Mouse (Mus musculus) stomach, embryonic 14.5 days (tissue): ENCODE data around the gene Gnb1l. TPM values are rescaled to one million over a fixed set of nuclear protein-coding genes. Genes with fewer than 3 reads are reported as not detected.

Source experiments
- ATAC-seq: fragments of 200-750 bp; cut with Nextera tagmentation; 2 replicates; pipeline ENCODE4 v1.8.0; 2017; ENCODE audit warnings: low read depth, moderate TSS enrichment; ENCODE audit not compliant: insufficient number of reproducible peaks, insufficient read depth, low FRiP score
- H3K27ac ChIP-seq: fragments of 300-500 bp; sonication (generic); 2 replicates; pipeline ENCODE4 v1.5.1; 2014; ENCODE audit warnings: mild to moderate bottlenecking, low read length, moderate library complexity, mixed read lengths
- H3K27me3 ChIP-seq: fragments of 300-500 bp; sonication (generic); 2 replicates; pipeline ENCODE4 v1.6.1; 2014; ENCODE audit warnings: low read length, control low read depth, mixed read lengths; ENCODE audit not compliant: control insufficient read depth, insufficient read depth
- H3K36me3 ChIP-seq: fragments of 300-500 bp; sonication (generic); 2 replicates; pipeline ENCODE4 v1.6.1; 2014; ENCODE audit warnings: mild to moderate bottlenecking, control low read depth, low read length, moderate library complexity, mixed read lengths; ENCODE audit not compliant: control insufficient read depth, insufficient read depth
- H3K4me1 ChIP-seq: fragments of 300-500 bp; sonication (generic); 2 replicates; pipeline ENCODE4 v1.6.1; 2014; ENCODE audit warnings: low read length, control low read depth, mixed read lengths; ENCODE audit not compliant: control insufficient read depth, insufficient read depth
- H3K4me2 ChIP-seq: fragments of 300-500 bp; sonication (generic); replicated peaks from 2 replicates; pipeline ENCODE4 v1.6.1; 2014; ENCODE audit warnings: low read depth, low read length, control low read depth
- H3K4me3 ChIP-seq: fragments of 300-500 bp; sonication (generic); 2 replicates; pipeline ENCODE4 v1.5.1; 2014; ENCODE audit warnings: low read depth, low read length, control low read depth
- H3K9ac ChIP-seq: fragments of 300-500 bp; sonication (generic); replicated peaks from 2 replicates; pipeline ENCODE4 v1.6.1; 2014; ENCODE audit warnings: low read depth, mild to moderate bottlenecking, control low read depth, low read length, moderate library complexity, mixed read lengths
- H3K9me3 ChIP-seq: fragments of 300-500 bp; sonication (generic); 2 replicates; pipeline ENCODE4 v1.6.1; 2016; ENCODE audit warnings: low read depth, low read length, control low read depth; ENCODE audit not compliant: control insufficient read depth
- WGBS: fragments of 180-500 bp; shearing (Covaris S2); extraction: QIAGEN DNeasy Blood & Tissue Kit; methylation state at CpG from one replicate; pipeline ENCODE4 v1.1.7; 2014; 5-methylcytosine and 5-hydroxymethylcytosine counted together
- polyA plus RNA-seq: library from polyadenylated mRNA; unstranded; fragments of >200 nt; fragmentation: Nextera tagmentation; extraction: Ambion mirVana; gene quantifications from 2 replicates; pipeline ENCODE4 v1.2.1, GENCODE M21; 2014

Gene Gnb1l
- polyA plus RNA-seq, 1 experiment from 2014 or later = 15.5 TPM

DNA sequence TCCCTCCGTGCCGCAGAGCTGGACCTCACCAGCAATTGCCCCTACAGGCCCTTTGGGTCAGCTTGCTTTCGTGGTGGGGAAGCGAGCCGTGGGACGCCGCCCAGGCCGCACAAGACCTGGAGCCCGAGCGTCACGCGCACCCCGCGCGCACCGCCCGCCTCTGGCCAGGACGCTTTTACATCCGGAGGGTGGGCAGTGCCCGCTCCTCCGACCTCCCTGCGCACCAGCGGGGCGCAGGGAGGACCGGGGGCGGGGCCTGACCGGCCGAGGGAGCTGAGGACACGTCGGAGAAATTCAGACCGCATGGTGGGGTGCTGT lies 90.2 kb downstream of the Gnb1l start:
- Histone ChIP-seq H3K4me1 (peaks cover 17% of the 10 kb centered on the region; the same call in 1 of the 2 replicates), H3K27ac (no peak overlapping the region), H3K4me2 (no peak overlapping the region), H3K9ac (no peak overlapping the region), H3K9me3 (no peaks in the 10 kb centered on the region), H3K4me3 (no peak overlapping the region), H3K27me3 (peaks cover 65% of the 10 kb centered on the region), H3K36me3 (no peaks in the 10 kb centered on the region)
- WGBS = 10% methylated on average over 31 of the region's 31 CpGs
- ATAC-seq = no peak

DNA sequence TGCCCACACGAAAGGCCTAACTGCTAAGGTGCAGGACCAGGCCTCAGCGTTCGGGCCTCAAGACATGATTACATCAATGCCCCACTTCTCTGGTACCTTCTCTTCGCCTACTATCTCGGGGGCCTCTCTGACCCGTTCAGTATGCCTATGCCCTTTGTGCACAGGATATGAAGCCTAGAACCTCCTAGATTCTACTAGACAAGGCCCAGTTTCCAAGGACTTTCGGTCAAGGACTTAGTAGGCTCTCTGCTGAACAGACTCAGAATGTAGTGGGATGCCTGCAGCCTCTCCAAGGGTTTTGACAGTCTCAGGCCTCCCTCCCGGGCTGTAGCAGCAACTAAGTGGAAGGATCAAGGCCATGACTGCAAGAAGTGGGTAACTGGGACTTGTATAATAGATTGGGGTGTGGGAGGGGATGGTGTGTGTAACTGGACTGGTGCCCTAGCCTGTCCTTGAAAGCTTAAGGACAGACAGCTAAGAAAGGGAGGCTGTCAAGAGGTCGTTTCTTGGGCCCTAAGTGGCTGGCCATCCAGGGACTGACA lies 90.6 kb downstream of the Gnb1l start:
- peaks cover 17% of the 10 kb centered on the region; the same call in 1 of the 2 replicates for H3K4me1 ChIP-seq
- no peaks in the 10 kb centered on the region for H3K9me3 ChIP-seq
- H3K36me3 ChIP-seq = no peaks in the 10 kb centered on the region
- no peak overlapping the region for H3K4me3 ChIP-seq
- no peak for ATAC-seq
- no peak overlapping the region for H3K27ac ChIP-seq
- H3K4me2 ChIP-seq = no peak overlapping the region
- WGBS = 40% methylated on average over 9 of the region's 9 CpGs
- peaks cover 61% of the 10 kb centered on the region for H3K27me3 ChIP-seq
- H3K9ac ChIP-seq = no peak overlapping the region

DNA sequence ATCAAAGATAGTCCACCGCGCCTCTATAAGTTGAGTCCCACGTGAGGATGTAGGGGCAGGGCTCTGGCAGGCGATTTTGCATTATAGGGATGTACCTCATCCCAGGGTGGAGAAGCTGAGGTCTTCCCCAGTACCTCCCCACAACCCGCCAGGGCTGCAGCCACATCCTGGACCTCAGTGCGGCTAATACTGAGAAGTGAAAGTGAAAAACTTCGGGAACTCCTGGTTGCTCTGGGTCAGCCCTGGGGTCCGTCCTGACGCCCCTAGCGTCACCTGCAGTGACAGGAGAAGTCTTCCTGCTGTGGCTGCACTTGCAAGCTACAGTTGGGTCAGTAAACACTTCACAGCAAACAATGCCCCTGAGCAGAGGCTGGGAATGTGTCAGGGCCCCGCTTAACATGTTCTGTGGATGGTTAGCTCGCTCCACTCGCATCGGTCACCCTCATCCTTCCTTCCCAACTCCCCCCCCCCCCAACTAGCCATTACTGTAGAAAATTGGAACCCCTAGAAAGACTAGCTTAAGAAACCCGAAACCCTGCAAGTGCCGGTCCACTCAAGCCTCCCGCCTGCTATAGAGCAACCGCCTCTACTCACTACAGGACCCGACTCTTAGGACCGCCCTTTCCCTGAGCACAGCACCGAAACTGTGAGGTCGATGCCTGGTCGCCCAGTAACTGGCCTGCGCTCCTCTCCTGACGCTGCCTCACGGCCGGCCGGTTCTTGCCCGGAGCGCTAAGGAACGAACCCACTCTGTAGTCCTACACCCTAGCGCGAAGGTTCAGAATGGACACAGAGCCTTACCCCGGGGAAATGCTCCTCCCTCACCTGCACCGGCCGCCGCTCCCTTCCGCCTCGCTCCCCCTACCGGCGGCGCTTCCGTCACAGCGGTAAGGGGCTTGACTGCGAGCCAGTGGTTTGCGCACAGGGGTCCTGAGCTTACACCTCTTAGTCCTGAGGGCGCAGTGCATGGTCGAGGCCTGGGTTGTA lies 91.6 kb downstream of the Gnb1l start, which contains the start of gene Tbx1:
TSS of gene Tbx1 (minus strand) at position 868 of the 987 bp plus-strand sequence.
- H3K27me3 ChIP-seq = peaks cover 51% of the 10 kb centered on the region
- H3K9me3 ChIP-seq = no peaks in the 10 kb centered on the region
- H3K9ac ChIP-seq = 0 out of 2 replicates have a peak within 1 kb of the TSS, but pooled peaks have one; percentile 14
- ATAC-seq = peak; percentile 23; the same call in 1 of the 2 replicates
- H3K4me1 ChIP-seq = peaks cover 17% of the 10 kb centered on the region; the same call in 1 of the 2 replicates
- H3K36me3 ChIP-seq = no peaks in the 10 kb centered on the region
- WGBS = 5% methylated on average over 48 of the region's 48 CpGs
- H3K4me2 ChIP-seq = peak within 1 kb of the TSS; percentile 44
- peak within 1 kb of the TSS; percentile 26 for H3K4me3 ChIP-seq
- no peak within 1 kb of the TSS for H3K27ac ChIP-seq

DNA sequence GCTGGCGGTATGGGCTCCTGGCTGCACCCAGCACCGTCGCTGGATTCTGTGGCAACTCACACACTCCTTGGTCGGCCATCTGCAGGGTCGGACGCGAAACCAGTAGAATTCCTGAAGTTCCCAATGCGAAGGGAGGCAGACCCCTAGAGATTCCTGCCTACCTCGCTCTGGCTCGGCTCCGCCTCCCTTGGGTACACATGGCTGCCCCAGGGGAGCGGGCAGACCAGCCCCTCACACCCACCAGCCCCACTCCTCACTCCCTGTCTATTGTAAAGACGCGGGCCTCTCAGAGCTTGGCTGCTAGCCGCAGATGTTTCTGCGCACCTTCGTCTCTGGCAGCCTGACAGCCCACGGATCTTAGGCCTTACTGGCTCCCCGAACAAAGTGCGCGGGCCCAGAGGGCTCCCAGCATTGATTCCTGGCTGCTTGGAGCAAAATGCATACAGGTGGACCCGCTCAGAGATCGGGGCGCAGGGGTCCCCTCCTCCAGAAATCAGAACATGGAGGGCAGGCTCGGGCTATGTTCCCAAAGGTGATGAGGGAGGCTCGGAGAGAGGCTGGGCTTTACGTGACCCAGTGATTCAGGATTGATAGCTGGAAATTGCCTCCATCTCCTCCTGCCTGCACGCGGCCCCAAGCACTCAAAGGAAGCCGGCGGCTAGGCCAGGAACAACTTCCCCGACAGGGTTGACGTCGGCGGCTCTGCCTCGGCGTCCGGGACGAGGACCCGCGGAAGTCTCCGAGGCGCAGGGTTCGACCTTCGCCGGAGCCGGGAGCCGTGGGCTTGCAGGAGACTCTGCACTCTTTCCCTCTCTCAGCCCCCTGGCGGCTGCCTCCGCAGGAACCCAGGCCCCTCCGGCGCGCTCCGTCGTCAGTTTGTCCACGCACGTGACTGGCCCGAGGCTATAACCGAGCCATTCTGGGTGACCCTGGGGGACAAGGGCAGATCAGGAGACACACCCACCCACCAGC lies 92.8 kb downstream of the Gnb1l start:
- Histone ChIP-seq H3K27me3 (peaks cover 40% of the 10 kb centered on the region), H3K9ac (0 out of 2 replicates have a peak overlapping the region, but pooled peaks have one; percentile 14), H3K36me3 (no peaks in the 10 kb centered on the region), H3K4me2 (peak overlapping the region; percentile 43), H3K27ac (no peak overlapping the region), H3K4me1 (peaks cover 20% of the 10 kb centered on the region; the same call in 1 of the 2 replicates), H3K9me3 (no peaks in the 10 kb centered on the region), H3K4me3 (peak overlapping the region; percentile 26; the same call in 1 of the 2 replicates)
- 4% methylated on average over 59 of the region's 59 CpGs for WGBS
- ATAC-seq = no peak; the same call in 1 of the 2 replicates

DNA sequence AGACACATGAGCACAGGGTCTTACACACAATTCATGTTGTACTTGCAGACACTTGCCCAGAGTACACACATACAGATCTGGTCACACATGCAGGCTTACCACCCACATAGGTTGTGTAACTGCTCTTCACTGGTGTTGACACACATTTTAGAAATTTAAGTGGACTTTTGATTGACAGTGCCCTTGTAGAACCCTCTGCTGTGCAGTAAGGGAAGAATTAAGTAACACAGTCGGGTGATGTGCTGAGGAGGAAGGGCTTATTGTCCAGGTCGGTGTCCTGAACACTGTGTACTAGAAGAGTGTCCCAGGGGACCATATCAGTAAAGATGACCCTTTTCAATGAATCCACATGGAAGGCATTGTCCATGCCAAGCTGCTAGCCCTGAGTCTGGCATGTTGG lies 95.4 kb downstream of the Gnb1l start:
- H3K4me2 ChIP-seq = no peak overlapping the region
- 82% methylated on average over 2 of the region's 2 CpGs for WGBS
- no peaks in the 10 kb centered on the region for H3K9me3 ChIP-seq
- H3K27ac ChIP-seq = no peak overlapping the region
- no peak overlapping the region for H3K4me3 ChIP-seq
- ATAC-seq = no peak
- H3K27me3 ChIP-seq = peaks cover 28% of the 10 kb centered on the region
- H3K36me3 ChIP-seq = no peaks in the 10 kb centered on the region
- peaks cover 15% of the 10 kb centered on the region; the same call in 1 of the 2 replicates for H3K4me1 ChIP-seq
- no peak overlapping the region for H3K9ac ChIP-seq

DNA sequence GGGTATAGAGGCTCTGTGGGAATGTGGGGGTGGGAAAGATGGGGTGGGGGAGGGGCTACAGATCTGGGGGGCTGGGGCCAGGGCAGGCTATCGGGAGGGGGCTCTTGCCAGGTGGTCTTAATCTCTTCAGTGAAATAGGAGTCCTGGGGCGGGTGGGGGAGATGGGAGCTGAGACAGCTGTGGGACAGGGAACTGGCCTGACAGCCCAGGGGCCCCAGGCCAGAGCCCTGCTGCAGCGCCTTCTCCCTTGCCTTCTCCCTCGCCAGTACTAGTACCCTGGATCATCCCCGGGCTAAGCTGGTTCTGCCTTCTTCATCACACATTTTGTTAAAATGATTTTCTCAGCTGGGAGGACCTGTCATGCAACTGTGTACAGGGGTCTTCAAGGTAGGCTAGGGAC lies 97.7 kb downstream of the Gnb1l start:
- no peak overlapping the region for H3K9ac ChIP-seq
- no peaks in the 10 kb centered on the region for H3K36me3 ChIP-seq
- H3K4me2 ChIP-seq = no peak overlapping the region
- no peaks in the 10 kb centered on the region for H3K9me3 ChIP-seq
- peaks cover 5% of the 10 kb centered on the region for H3K27me3 ChIP-seq
- no peak overlapping the region for H3K4me3 ChIP-seq
- H3K4me1 ChIP-seq = peaks cover 9% of the 10 kb centered on the region; the same call in 1 of the 2 replicates
- no peak overlapping the region for H3K27ac ChIP-seq
- ATAC-seq = peak; percentile 21; the same call in 1 of the 2 replicates
- 34% methylated on average over 5 of the region's 5 CpGs for WGBS

DNA sequence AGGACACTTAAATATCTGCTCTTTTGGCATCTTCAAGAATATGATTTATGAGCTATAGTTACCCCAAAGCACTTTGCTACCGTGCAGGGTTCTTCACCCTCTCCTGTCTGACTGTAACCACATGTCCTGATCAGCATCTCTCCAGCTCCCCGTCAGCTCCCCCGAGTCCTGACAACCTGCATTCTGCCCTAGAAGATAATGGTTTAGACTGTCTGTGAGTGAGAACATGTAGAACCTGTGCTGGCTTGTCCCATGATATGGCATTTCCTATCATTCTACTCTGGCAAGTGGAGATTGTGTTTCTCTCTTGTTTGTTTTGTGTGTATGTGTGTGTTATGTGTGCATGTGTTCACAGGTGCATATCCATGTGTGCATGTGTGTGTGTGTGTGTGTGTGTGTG lies 99.5 kb downstream of the Gnb1l start:
- Histone ChIP-seq H3K4me2 (no peak overlapping the region), H3K9me3 (no peaks in the 10 kb centered on the region), H3K27ac (no peak overlapping the region), H3K4me3 (no peak overlapping the region), H3K4me1 (peaks cover 3% of the 10 kb centered on the region; the same call in 1 of the 2 replicates), H3K9ac (no peak overlapping the region), H3K27me3 (no peaks in the 10 kb centered on the region), H3K36me3 (no peaks in the 10 kb centered on the region)
- 64% methylated on average over 3 of the region's 3 CpGs for WGBS
- no peak for ATAC-seq
